Mouse (Mus musculus): ENCODE results near the gene Dvl3.

GRCm38 (mm10) chr16:20474786-20475185 lies 42.0 kb upstream of the Dvl3 start:
- no peak for TF ChIP-seq CTCF (IDR thresholded peaks at IDR 0.05; ENCODE audit: low read depth)
- no peak for TF ChIP-seq EP300 (IDR thresholded peaks at IDR 0.05; ENCODE audit: low read depth)
